Mouse (Mus musculus) cerebellum, adult 2 months (tissue): ENCODE data around the gene Asna1.

Experiments used
- CTCF ChIP-seq: fragments of 200-500 bp; IDR thresholded peaks from 2 replicates; pipeline ENCODE4 v1.5.1; 2011; ENCODE audit warnings: low read depth, mild to moderate bottlenecking, control low read depth, low read length, moderate library complexity, borderline replicate concordance; ENCODE audit not compliant: insufficient read depth
- POLR2A ChIP-seq: fragments of 200-500 bp; IDR thresholded peaks from 2 replicates; pipeline ENCODE4 v1.6.1; 2011; ENCODE audit warnings: low read length, control low read depth, borderline replicate concordance; ENCODE audit not compliant: insufficient read depth

DNA sequence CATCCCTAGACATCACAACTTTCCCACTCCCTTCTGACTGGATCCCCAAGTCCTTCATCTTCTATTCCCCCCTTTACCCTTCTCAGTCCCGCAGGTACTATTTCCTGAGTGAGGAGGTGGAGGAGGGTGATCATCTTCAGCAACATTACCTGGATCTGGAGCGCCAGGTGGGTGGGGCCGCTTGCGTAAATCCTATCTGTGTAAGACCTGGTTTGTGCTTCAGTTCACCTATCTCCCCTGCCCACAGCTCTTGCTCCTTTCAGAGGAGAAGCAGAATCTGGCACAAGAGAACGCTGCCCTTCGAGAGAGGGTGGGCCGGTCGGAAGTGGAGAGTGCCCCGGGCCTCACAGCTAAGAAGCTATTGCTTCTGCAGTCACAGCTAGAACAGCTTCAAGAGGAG, 30.7 kb downstream of the Asna1 start:
- TF ChIP-seq CTCF = no peak
- no peak for TF ChIP-seq POLR2A
